Mouse (Mus musculus) brown adipose tissue, adult 24 weeks (tissue): ENCODE measurements around the gene Gnb2. TPM values are rescaled to one million over a fixed set of nuclear protein-coding genes. Genes with fewer than 3 reads are reported as not detected.

Experiments used
- H3K27ac ChIP-seq: fragments of 200-500 bp; replicated peaks from 2 replicates; pipeline ENCODE4 v1.5.1; 2012; ENCODE audit warnings: low read depth, mild to moderate bottlenecking, low read length
- H3K4me1 ChIP-seq: fragments of 200-500 bp; 2 replicates; pipeline ENCODE4 v1.6.1; 2012; ENCODE audit warnings: low read length, mixed read lengths; ENCODE audit not compliant: control insufficient read depth, insufficient read depth, insufficient read length
- H3K4me3 ChIP-seq: fragments of 200-500 bp; 2 replicates; pipeline ENCODE4 v1.5.1; 2012; ENCODE audit warnings: low read depth, mild to moderate bottlenecking, low read length, moderate library complexity; ENCODE audit not compliant: insufficient read depth
- polyA plus RNA-seq: library from polyadenylated mRNA; stranded (reverse); fragments of >200 nt; gene quantifications from 2 replicates; pipeline ENCODE4 v1.2.4, GENCODE M21; 2012; ENCODE audit not compliant: missing spikeins, insufficient read depth, insufficient read length

Gene Gnb2
- polyA plus RNA-seq, 1 experiment: 285 TPM

GRCm38 (mm10) chr5:137485071-137485850 lies 48.0 kb downstream of the Gnb2 start:
- no peaks in the 10 kb centered on the region for H3K4me1 ChIP-seq
- H3K27ac ChIP-seq: no peak overlapping the region
- H3K4me3 ChIP-seq: no peak overlapping the region

- no peak overlapping the region for H3K4me3 ChIP-seq
- H3K27ac ChIP-seq: no peak overlapping the region
- no peaks in the 10 kb centered on the region for H3K4me1 ChIP-seq
These were observed 51.4 kb downstream of the Gnb2 start for GRCm38 (mm10) chr5:137481897-137482296.

- H3K4me1 ChIP-seq: no peaks in the 10 kb centered on the region
- no peak overlapping the region for H3K27ac ChIP-seq
- H3K4me3 ChIP-seq: no peak overlapping the region
These were observed 52.2 kb downstream of the Gnb2 start for GRCm38 (mm10) chr5:137481138-137481537.

Other genes starting within 250 kb of the Gnb2 start
- 0.75 TPM in 1 of 2 replicates, not detected in the other for gene Ache, start 246.0 kb downstream of the Gnb2 start, polyA plus RNA-seq
- 7.4 and 11.4 TPM in 2 replicates for gene Ufsp1, start 238.9 kb downstream of the Gnb2 start, polyA plus RNA-seq
- 31.0 and 45.4 TPM in 2 replicates for gene Srrt, start 225.8 kb downstream of the Gnb2 start, polyA plus RNA-seq
- 13.1 and 20.6 TPM in 2 replicates for gene Trip6, start 219.1 kb downstream of the Gnb2 start, polyA plus RNA-seq
- 2.5 and 5.2 TPM in 2 replicates for gene Slc12a9, start 199.9 kb downstream of the Gnb2 start, polyA plus RNA-seq
- 10.3 and 10.4 TPM in 2 replicates for gene Ephb4, start 183.4 kb downstream of the Gnb2 start, polyA plus RNA-seq
- not detected in 2 replicates for gene Zan, start 56.4 kb downstream of the Gnb2 start, polyA plus RNA-seq
- gene Pop7, start 31.0 kb downstream of the Gnb2 start, polyA plus RNA-seq: 19.7 and 20.9 TPM in 2 replicates
- gene Gigyf1, start 15.0 kb downstream of the Gnb2 start, polyA plus RNA-seq: 8.6 and 11.2 TPM in 2 replicates
- gene Epo, start 268 bp downstream of the Gnb2 start, polyA plus RNA-seq: not detected in 2 replicates
- not detected in 2 replicates for gene Actl6b, start 20.0 kb upstream of the Gnb2 start, polyA plus RNA-seq
- gene Tfr2, start 36.3 kb upstream of the Gnb2 start, polyA plus RNA-seq: 4.6 and 6.1 TPM in 2 replicates
- gene Mospd3, start 67.5 kb upstream of the Gnb2 start, polyA plus RNA-seq: 31.1 and 45.9 TPM in 2 replicates
- gene Pcolce, start 80.3 kb upstream of the Gnb2 start, polyA plus RNA-seq: 66.8 and 89.9 TPM in 2 replicates
- not detected in 2 replicates for gene Fbxo24, start 95.5 kb upstream of the Gnb2 start, polyA plus RNA-seq
- gene Lrch4, start 95.6 kb upstream of the Gnb2 start, polyA plus RNA-seq: 11.5 and 13.6 TPM in 2 replicates
- gene Gm20605, start 95.7 kb upstream of the Gnb2 start, polyA plus RNA-seq: 0.95 and 2.3 TPM in 2 replicates
- 2.0 TPM in 1 of 2 replicates, not detected in the other for gene Sap25, start 107.8 kb upstream of the Gnb2 start, polyA plus RNA-seq
- gene Irs3, start 112.2 kb upstream of the Gnb2 start, polyA plus RNA-seq: 22.0 and 26.4 TPM in 2 replicates
- gene Agfg2, start 151.2 kb upstream of the Gnb2 start, polyA plus RNA-seq: 16.2 and 17.6 TPM in 2 replicates
- not detected in 2 replicates for gene Nyap1, start 208.1 kb upstream of the Gnb2 start, polyA plus RNA-seq
- gene Tsc22d4, start 212.2 kb upstream of the Gnb2 start, polyA plus RNA-seq: 21.4 and 24.0 TPM in 2 replicates
- gene Ppp1r35, start 245.3 kb upstream of the Gnb2 start, polyA plus RNA-seq: 15.1 and 15.4 TPM in 2 replicates